Mouse (Mus musculus): ENCODE measurements around the gene OR5BS1P.
"Not testable (repeated sequence)": the region's sequence is repeated elsewhere in the genome, so short reads cannot be mapped to it uniquely, and the experiment has no call there.

The OR5BS1P gene

GRCm38 (mm10) chr15:98506253-98506957 lies 36.7 kb downstream of the OR5BS1P start:
- DNase-seq (ENCODE audit: low spot score), result no peak

- DNase-seq (ENCODE audit: low spot score), result no peak
Measured at GRCm38 (mm10) chr15:98507321-98507720, 37.6 kb downstream of the OR5BS1P start.

GRCm38 (mm10) chr15:98509387-98509786 lies 39.7 kb downstream of the OR5BS1P start:
- no peak for DNase-seq (ENCODE audit: low spot score)

GRCm38 (mm10) chr15:98510438-98511385 lies 41.0 kb downstream of the OR5BS1P start:
- peak; percentile 37 for DNase-seq (ENCODE audit: low spot score)

- no peak for DNase-seq (ENCODE audit: low spot score)
Measured at GRCm38 (mm10) chr15:98511386-98511928, 41.8 kb downstream of the OR5BS1P start.

- DNase-seq (ENCODE audit: low spot score), result no peak
Measured at GRCm38 (mm10) chr15:98512232-98512631, 42.5 kb downstream of the OR5BS1P start.

GRCm38 (mm10) chr15:98512799-98513321 lies 43.2 kb downstream of the OR5BS1P start:
- no peak for DNase-seq (ENCODE audit: low spot score)

- not testable (repeated sequence) for DNase-seq (ENCODE audit: low spot score)
Measured at GRCm38 (mm10) chr15:98513676-98514075, 44.0 kb downstream of the OR5BS1P start.

- DNase-seq (ENCODE audit: low spot score), result no peak
Measured at GRCm38 (mm10) chr15:98514146-98514545, 44.5 kb downstream of the OR5BS1P start.

GRCm38 (mm10) chr15:98514845-98515244 lies 45.1 kb downstream of the OR5BS1P start:
- not testable (repeated sequence) for DNase-seq (ENCODE audit: low spot score)

GRCm38 (mm10) chr15:98517380-98518355 lies 48.0 kb downstream of the OR5BS1P start:
- DNase-seq (ENCODE audit: low spot score), result no peak

GRCm38 (mm10) chr15:98521245-98521644 lies 51.5 kb downstream of the OR5BS1P start:
- DNase-seq (ENCODE audit: low spot score), result no peak

- DNase-seq (ENCODE audit: low spot score), result no peak
Measured at GRCm38 (mm10) chr15:98526057-98526456, 56.4 kb downstream of the OR5BS1P start.

- no peak for DNase-seq (ENCODE audit: low spot score)
Measured at GRCm38 (mm10) chr15:98527056-98527771, 57.5 kb downstream of the OR5BS1P start.

GRCm38 (mm10) chr15:98528066-98528563 lies 58.4 kb downstream of the OR5BS1P start:
- no peak for DNase-seq (ENCODE audit: low spot score)

Measured in ovary, postnatal 10 days (tissue).